Mouse (Mus musculus) granulocyte monocyte progenitor cell, adult 5-6 weeks (primary cell): ENCODE data around the gene Smim5. TPM values are rescaled to one million over a fixed set of nuclear protein-coding genes. Genes with fewer than 3 reads are reported as not detected.
A peak's percentile ranks its signal among the peaks of the same experiment; 100 is the strongest.
"Not testable (repeated sequence)": the region's sequence is repeated elsewhere in the genome, so short reads cannot be mapped to it uniquely, and the experiment has no call there.

Experiments
- ATAC-seq: replicated peaks from 2 replicates; pipeline ENCODE4 v1.8.0; 2016; ENCODE audit warnings: mild to moderate bottlenecking, moderate TSS enrichment, inconsistent platforms; ENCODE audit not compliant: poor library complexity, severe bottlenecking
- total RNA-seq, 2 experiments: library from RNA; stranded (forward) in 1 of 2; stranded (reverse) in 1 of 2; fragments of 200-712, 200-1000 nt in 1 of 2; fragments of >200 nt in 1 of 2; fragmentation: Nextera tagmentation in 1 of 2; gene quantifications; 2 replicates each; pipeline ENCODE4 v1.2.3; 2014 to 2017

Smim5 gene
- 7.1 and 10.4 TPM in 2 replicates for total RNA-seq (2014; fragmentation: Nextera tagmentation)
- total RNA-seq (2017) = 3.5 and 7.8 TPM in 2 replicates

DNA sequence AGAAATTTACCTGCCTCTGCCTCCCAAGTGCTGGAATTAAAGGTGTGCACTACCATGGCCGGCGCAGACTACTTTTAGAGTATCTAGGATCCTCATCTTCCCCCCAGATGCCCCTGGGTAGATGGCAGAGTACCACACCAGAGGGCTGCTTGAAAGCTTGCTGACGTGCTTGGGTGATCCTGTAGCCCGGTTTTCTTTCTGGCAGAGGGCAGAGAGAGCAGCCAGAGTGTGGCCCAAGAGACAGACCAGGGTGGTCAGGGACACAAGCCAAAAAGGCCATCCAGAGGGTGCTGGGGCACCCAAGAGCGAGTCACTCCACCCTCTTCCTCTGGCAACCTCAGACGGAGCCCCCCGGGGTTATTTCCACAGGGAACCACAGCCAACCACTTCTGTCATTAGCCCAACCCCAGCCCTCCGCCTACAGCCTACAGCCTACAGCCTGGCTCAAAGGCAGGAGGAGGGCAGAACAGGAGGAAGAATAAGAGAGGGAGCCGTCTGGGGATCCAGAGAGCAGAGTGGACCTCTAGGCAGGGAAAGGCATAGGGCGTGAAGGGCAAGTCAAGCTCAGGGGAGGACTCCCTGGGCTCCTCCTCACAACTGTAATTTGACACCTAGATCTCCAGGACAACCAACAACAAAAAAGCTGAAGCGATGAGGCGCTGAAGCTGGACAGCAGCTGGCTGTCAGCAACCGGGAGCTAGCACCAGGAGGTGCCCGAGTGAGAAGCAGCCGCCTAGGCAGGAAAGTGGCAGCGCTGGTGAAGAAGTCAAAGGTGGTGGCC lies at the start of gene Smim5:
Gene Smim5, plus strand, starts transcription at position 481 of the 781 bp plus-strand sequence.
- peak; percentile 26 for ATAC-seq

DNA sequence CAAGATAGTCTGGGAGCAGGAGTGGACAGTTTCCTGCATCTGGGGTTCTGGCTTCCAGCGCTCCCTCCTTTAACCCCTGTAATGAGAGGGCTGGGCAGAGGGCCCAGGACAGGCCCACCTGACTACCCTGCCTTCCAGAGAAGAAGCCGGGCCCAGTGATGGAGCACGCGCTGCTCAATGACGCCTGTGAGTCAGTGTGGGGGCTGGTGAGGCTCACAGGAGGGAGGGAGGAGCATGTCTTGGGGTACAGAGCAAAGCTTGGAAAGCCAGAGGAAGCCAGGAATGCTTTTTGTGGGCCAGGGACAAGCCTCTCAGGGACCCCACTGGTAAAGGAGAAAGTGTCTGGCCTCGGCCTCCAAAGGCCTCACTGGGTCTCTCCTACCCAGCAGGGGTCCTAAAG lies 45.1 kb upstream of the Smim5 start:
- ATAC-seq = no peak

DNA sequence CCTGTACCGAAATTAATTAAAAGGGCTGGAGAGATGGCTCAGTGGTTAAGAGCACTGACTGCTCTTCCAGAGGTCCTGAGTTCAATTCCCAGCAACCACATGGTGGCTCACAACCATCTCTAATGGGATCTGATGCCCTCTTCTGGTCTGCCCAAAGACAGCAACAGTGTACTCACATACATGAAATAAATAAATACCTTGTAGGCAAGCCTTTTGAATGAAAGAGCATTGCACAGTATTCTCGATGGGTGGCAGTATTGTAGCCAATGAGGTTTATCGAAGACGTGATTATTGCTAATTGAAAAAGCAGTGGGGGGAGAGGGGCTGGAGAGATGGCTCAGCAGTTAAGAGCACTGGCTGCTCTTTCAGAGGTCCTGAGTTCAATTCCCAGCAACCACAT lies 42.6 kb upstream of the Smim5 start:
- ATAC-seq = not testable (repeated sequence)

DNA sequence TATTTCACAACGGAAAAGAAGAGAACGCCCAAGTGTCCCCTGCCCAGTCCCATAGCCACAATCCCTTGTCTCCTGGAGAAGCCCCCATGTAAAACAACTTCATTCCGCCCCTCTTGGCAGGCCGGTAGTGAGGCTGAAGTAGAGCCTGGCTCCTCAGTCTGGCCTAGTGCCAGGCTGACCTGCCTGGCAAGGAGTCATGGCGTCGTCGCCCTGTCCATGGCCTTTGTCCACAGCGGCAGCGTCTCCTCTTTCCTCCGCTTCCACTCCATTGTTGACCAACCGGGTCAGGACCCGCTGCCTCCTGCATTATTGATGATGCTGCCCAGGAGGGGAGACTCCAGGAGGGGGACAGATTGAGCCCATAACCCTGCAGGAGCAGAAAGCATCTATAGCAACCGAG lies 41.8 kb upstream of the Smim5 start:
- no peak for ATAC-seq

DNA sequence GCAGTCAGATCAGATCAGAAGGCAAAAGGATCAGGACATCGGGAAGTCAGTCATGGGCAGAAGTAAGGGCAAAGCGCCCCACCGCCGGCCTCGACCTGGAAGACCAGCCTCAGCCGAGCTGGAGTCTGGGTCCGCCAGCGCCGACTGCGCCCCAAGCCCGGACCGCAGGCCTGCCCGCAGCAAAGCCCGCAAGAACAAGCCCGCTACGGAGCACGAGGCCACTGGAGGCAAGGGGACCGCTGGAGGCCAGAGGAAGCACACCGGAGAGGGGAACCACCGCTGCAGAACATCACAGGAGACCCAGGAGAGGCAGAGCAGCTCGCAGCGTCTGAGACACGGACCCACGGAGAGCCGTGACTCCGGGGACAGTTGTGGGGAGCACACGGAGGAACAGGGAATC lies 41.4 kb upstream of the Smim5 start, which contains the start of gene Myo15b:
Gene Myo15b, plus strand, starts transcription at position 53 of the 400 bp plus-strand sequence.
- no peak for ATAC-seq

DNA sequence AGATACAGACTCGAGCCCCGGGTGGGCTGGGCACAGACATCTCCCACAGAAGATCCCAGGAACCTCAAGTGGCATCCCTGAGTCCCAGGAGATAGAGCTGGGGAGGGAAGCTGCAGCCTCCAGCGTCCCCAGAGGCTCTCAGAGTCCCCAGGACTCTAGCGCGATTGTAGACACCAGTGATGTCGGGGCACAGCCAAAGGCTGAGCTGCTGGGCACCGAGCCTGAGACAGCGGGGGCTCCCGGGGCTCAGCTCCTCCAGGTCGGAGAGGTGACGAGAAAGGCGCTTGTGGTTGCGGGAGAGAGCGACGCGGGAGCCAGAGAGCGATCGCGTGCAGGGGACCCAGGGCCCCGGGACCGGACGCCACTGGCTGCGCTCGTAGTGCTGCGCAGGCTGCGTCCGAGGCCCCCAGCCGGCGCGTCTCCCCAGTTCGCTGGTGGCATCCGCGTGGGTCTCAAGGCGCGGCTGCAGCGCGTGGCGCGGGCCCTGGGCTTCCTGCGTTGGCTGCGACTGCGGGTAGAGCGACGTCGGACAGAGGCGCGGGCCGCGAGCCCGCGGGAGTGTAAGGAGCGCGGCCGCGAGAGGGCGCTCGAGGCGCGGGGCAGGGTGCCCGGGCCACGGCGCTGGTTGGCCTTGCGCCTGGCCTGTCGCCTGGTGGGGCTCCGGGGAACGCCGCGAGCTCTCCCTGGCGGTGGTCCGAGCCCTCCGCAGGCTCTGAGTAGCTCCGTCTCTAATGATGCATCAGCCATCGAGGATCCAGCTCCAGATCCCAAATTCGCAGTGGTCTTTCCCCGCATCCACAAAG lies 40.4 kb upstream of the Smim5 start:
- ATAC-seq = peak; percentile 89

DNA sequence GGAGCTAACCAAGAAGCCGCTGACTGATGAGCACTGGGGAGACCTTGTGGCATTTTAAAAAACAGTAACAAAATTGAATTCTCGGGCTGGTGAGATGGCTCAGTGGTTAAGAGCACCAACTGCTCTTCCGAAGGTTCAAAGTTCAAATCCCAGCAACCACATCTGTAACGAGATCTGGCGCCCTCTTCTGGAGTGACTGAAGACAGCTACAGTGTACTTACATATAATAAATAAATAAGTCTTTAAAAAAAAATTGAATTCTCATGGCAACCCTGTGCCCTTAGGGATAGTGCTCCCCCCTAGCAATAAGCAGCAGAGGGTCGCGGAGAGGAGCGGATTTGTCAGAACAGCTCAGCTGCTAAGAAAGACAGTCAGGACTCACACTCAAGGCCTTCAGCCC lies 35.9 kb upstream of the Smim5 start:
- no peak for ATAC-seq

DNA sequence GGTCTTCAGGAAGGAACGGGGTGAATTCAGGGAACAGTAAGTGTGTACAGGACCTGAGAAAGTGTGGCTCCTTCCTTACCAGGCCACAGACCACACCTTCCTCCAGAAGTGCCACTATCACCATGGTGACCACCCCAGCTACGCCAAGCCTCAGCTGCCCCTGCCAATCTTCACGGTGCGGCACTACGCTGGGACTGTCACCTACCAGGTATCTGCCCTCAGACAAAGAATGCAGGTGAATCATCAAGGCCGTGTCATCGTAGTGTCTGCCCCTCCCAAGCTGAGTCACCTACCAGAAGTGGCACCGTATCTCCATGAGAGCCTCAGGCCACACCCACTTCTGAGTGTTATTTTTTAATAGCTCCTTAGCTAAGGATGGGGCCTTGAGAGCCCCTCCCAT lies 30.4 kb upstream of the Smim5 start:
- peak; percentile 69 for ATAC-seq

DNA sequence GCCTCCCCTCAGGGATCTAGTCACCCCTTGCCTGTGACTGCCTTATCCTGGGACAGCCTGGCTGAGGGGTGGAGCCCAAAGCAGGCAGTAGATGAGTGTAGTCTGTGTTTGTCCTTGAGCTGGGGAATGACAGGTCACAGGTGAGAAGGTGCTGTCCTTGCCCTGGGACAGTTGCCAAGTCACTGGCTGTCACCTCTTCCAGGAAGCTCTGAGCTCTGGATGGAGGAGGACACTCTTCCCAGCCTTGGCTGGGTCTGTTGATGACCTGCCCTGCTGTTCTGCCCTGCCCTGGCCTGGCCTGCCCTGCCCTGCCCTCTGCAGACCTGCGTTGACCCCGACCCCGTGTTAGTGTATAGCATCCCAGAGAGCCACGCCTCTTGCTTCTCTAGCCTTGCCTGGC lies 27.3 kb upstream of the Smim5 start:
- ATAC-seq = no peak

DNA sequence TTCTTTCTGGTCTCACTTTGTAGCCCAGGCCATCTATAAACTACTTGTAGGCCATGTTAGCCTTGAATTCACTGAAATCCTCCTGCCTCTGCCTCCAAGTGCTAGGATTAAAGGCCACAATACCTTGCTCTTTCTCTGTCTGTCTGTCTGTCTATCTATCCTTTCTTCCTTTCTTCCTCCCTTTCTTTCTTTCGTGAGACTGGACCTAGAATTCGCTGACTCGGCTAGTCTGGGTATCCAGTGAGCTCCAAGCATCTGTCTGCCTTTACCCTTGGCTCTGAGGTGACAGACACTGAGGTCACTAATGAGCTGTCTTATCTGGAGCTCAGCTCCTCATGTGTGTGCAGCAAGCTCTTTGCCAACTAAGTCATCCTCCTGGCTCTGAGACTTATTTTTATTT lies 23.8 kb upstream of the Smim5 start:
- no peak for ATAC-seq

DNA sequence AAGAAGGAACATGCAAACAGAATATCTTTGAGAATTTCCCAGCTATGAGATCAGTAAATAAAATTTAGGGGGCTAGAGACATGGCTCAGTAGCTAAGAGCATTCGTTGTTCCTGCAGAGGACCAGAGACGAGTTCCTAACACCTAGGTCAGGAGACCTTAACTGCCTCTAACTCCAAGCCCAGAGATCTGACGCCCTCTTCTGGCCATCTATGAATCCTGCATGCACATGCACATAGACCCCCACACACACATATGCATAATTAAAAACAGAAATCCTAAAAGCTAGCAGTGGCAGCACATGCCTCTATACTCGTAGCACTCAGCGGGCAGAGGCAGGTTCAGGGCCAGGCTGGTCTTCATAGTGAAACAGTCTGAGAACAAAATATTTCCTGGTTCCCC lies 23.3 kb upstream of the Smim5 start:
- ATAC-seq = no peak

DNA sequence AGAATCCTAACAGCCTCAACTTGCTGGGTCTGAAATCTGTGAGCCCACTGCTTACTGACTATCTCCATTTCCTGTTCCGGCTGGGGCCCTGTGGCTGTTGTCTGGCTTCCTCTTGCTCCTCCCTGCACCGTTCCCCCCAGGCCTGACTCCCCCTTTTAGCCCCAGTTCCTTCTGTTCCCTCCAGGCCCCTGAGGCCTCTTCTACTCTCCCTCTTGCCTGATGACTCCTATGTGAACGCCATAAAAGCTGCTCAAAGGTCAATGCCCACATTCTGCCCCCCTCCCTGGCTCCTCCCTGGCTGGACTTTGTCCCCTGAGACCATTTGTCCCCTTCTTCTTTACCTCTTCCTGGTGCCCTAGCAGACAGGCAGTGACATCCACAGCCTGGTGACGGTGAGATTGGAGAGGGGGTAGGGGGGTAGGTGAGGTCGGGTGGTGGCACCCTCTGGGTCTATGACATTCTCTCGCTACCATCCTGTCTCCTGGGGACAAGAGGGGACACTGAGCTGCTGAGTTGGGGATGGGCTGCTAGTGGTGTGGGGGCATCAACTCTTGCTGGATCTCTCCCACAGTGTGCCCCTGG lies 22.5 kb upstream of the Smim5 start:
- ATAC-seq = peak; percentile 48

DNA sequence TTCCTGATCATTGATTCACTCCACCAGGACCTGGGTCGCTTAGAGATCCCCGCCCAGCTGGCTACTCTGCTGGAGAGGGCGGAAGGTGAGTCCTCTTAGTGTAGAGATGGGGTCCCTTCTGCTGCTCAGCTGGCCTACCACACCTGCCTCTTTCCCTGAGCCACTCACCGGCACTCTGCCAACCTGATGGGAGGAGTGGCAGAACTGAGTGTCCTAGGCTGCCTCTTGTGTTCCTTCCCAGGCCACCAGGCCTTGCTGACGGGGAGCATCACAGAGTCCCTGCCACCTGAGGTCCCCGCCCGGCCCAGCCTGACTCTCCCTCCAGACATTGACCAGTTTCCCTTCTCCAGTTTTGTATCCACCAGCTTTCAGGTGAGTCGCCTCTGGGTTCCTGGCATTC lies 21.7 kb upstream of the Smim5 start:
- ATAC-seq = no peak

DNA sequence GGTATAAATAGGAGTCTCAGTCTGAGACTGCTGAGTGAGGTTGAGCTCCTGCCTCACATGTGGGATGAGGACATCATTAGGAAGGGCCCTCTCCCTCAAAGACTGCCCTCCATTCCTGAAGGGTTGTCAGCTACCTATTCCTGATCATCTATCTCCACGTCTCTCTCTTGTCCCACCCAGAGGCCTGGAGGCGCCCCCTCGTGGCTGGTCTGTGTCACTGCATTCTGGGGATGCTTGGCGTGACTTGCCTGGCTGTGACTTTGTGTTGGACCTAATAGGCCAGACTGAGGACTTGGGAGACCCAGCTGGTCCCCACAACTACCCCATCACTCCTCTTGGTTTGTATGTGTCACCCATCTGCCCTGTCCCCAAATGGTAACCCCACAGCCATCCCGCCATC lies 18.8 kb upstream of the Smim5 start:
- peak; percentile 42 for ATAC-seq

DNA sequence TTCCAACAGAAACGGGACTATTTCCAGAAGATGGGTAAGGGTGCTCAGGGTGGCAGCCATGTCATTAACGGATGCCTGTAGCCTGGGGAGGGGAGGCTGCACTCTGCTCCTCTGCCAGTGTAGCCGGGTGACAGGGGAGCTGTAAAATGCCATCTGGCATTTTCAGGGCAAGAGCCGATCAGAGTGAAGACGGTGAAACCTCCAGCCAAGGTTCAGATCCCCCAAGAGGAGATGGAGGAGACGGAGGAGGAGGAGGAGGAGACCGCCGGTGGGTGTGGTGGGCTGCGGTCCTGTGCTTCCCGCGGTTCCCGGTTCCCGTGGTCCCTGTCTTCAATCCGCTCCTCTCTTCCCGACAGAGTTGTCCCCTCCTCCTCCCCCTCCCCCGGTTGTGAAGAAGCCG lies 16.5 kb upstream of the Smim5 start:
- no peak for ATAC-seq

DNA sequence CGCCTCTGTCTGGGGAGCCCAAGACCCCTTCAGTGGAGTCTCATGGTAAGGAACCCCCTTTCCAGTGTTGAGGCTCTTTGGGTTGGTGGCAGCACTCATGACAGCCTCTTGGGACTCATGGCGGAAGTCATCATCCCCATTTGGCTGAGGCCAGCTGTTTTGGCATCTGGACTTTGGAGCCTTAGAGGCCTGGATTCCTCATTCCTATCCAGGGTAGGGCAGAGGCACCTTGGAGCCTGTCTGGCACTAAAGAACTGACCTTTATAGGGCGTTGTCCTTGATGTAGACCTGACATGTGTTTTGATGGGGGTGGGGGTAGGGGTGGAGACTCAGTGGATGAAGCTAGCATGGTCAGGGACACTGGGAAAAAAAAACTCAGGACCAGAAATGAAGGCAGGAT lies 15.4 kb upstream of the Smim5 start:
- ATAC-seq = no peak

DNA sequence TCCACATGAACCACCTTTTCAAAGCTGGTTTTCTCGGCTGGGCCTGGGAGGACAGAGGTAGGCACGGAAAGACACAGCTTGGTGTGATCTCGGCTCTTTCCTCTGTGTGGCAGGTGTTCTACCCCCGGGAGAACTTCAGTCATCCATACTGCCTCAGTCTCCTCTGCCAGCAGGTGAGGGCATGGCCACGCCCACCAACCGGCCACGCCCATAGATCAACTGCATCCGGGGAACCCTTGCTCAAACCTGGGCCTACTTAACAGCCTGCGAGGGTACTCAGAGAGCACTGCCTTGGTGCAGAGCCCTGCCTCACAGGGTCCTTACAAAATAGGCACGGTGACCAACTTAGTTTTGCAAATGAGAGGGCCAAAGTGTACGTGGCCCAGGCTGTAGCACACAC lies 14.5 kb upstream of the Smim5 start:
- ATAC-seq = no peak

DNA sequence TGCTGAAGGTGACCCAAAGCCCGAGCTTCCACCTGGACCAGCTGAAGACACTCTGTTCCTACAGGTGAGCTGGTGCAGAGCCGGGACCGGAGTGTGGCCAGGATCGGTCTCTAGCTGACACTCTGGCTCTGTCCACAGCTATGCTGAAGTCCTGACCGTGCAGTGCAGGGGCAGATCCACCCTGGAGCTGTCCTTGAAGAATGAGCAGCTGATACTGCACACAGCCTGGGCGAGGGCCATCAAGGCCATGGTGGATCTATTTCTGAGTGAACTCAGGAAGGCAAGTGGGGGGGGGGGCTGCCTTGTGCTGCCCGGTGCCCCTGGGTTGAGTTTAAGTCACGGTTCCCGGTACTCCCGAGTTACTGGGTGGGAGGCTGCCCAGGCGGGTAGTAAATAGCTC lies 13.3 kb upstream of the Smim5 start:
- ATAC-seq = no peak

DNA sequence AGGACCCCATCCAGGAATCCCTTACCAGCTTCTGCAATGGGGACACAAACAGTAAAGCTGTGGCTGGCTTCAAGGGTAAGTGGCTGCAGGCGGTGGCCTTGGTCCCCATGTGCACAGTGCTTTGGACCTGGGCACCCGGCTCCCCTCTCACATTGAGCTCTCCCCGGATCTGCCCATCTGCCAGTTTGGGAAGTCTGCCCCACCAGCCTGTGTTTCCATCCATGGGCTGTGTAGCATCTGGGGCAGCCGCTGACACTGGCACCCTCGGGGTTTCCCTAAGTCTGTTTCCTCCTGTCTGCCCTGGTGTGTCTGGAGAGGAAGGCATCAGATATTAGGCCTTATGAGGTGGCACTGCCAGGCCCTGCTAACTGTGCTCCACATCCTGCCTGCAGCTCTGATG lies 11.7 kb upstream of the Smim5 start:
- ATAC-seq = no peak

DNA sequence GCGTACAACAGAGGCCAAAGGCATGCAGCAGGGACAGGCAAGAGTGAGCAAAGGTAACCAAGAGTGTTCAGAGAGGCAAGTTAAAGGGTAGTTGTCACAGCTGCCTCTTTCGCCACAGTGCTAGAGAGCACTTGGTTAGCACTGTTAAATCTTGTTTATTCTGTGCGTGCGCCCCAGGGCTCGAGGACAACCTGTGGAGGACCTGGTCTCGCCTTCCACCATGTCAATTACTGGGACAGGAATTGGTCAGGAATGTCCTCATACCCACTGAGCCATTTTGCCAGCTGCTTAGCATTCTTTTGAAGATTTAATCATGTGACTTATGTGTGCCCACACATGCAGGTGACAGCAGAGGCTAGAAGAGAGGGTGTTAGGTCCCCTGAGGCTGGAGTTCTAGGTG lies 10.6 kb upstream of the Smim5 start:
- ATAC-seq = no peak

DNA sequence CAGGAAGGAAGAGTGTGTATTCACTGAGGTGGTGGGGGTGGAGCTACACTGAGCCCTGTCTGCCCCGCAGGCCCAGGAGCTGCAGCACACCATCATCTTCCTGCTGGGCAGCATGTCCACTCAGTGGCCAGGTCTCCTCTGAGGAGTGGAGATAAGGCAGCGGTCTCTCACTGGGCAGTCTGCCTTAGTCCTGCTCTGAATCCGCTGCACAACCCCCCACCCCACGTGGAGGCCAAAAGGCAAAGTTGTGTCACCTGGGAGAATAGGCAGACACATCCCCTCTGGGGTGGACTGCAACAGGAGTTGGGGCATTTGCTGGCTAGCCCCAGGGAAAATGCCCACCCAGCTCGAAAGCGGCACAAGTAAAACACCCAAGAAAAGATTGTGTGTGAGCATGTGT lies 7.6 kb upstream of the Smim5 start:
- ATAC-seq = no peak
